Mouse (Mus musculus): Measurements from ENCODE around the gene Snx14.

- TF ChIP-seq POLR2A (IDR thresholded peaks at IDR 0.05; ENCODE audit: borderline replicate concordance, extremely low read depth, low read depth, low read length): no peak
- no peak for TF ChIP-seq CTCF (IDR thresholded peaks at IDR 0.05; ENCODE audit: insufficient read depth, low read length)
These were observed 49.9 kb downstream of the Snx14 start for GRCm38 (mm10) chr9:88388826-88389225.
